Mouse (Mus musculus): ENCODE data around the gene Ntrk2. TPM values are rescaled to one million over a fixed set of nuclear protein-coding genes. Genes with fewer than 3 reads are reported as not detected.

The Ntrk2 gene
- polyA plus RNA-seq, 1 experiment from 2014 or later = 45.0 TPM

DNA sequence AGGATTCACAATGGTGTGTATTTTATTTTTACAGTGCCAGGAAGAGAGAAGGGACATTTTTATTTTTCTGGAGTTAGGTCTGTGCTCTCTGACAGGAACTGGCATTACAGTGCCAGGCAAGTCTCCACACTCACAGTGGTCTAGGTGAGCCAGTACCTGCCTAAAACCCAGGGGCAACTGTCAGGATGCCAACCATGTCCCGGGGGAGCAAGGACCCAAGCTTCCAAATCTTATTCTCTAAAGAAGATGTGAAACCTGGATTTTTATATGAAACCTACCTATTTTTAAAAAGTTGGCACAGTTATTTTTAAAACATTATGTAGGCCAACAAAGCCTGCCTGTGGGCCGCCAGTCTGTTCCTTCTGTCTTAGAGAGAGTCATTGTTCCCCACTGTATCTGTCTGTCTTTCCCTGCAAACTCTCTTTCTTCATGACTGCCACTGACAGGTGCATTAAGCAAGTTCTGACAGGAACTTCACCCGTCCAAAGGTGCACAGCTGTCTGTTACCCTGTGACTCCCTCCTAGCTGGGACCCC, 128.3 kb downstream of the Ntrk2 start:
- Histone ChIP-seq H3K27ac (ENCODE audit: low read depth, low read length) (no peak overlapping the region), H3K4me1 (replicated peaks; ENCODE audit: control insufficient read depth, insufficient read depth, low read length) (peaks cover 11% of the 10 kb centered on the region), H3K9me3 (ENCODE audit: control insufficient read depth, low read length) (no peaks in the 10 kb centered on the region), H3K36me3 (ENCODE audit: control insufficient read depth, insufficient read depth, low read length) (no peaks in the 10 kb centered on the region), H3K4me2 (ENCODE audit: low read depth, low read length, severe bottlenecking) (no peak overlapping the region), H3K4me3 (ENCODE audit: low read depth, low read length) (no peak overlapping the region), H3K9ac (ENCODE audit: low read length) (no peak overlapping the region), H3K27me3 (ENCODE audit: control insufficient read depth, insufficient read depth, low read length) (no peaks in the 10 kb centered on the region)
- ATAC-seq (replicated peaks; ENCODE audit: low FRiP score) = no peak
- WGBS = 90% methylated on average over 3 of the region's 3 CpGs
- no peak for DNase-seq (ENCODE audit: low spot score)

DNA sequence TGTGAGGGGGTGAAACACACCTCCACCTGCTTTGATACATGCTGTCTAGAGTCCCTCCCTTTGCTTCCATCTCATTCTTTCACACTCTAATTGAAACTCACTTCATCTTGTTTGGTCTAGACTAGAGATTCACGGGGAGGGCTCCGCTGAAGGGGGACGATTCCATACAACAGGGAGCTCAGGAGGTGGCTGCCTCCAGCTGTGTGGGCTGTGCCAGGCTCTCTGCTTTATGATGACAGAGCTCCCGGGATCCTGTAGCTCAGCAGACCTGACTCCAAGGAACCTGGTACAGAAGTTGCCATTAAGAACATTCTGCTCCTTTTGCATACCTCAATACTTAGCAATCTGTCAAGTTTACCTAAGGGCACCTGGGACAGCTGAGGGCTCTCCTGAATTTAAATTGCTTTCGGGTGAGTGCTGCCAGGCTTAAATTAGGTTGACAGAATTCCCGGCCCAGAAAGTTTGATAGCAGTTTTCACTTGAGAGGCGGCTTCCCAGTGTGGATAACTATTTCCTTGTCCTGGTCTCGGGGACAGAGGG, 129.7 kb downstream of the Ntrk2 start:
- Histone ChIP-seq H3K4me3 (ENCODE audit: low read depth, low read length) (no peak overlapping the region), H3K9me3 (ENCODE audit: control insufficient read depth, low read length) (no peaks in the 10 kb centered on the region), H3K27me3 (ENCODE audit: control insufficient read depth, insufficient read depth, low read length) (no peaks in the 10 kb centered on the region), H3K9ac (ENCODE audit: low read length) (no peak overlapping the region), H3K27ac (ENCODE audit: low read depth, low read length) (no peak overlapping the region), H3K4me2 (ENCODE audit: low read depth, low read length, severe bottlenecking) (no peak overlapping the region), H3K36me3 (ENCODE audit: control insufficient read depth, insufficient read depth, low read length) (no peaks in the 10 kb centered on the region), H3K4me1 (replicated peaks; ENCODE audit: control insufficient read depth, insufficient read depth, low read length) (peaks cover 11% of the 10 kb centered on the region)
- ATAC-seq (replicated peaks; ENCODE audit: low FRiP score) = no peak
- no peak for DNase-seq (ENCODE audit: low spot score)
- WGBS = 15% methylated on average over 8 of the region's 8 CpGs

DNA sequence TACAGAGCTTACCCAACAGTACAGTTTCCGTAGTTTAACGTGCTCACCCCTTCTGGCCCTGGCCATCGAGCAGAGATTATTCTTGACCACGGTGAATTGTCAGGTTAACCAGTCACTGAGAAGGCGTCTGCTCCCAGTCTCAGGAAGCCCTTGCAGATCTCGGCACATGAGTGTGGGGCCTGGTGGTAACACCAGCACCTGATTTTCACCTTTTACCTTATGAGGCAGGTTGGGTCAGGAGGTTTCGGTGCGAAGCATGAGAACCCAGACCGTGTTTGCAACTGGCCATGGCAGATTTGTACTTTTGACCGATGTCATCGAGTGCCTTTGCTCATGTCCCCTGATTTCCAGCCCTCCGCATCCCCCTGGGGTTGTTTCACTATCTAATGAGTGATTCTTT, 131.5 kb downstream of the Ntrk2 start:
- Histone ChIP-seq H3K9ac (ENCODE audit: low read length) (no peak overlapping the region), H3K4me1 (replicated peaks; ENCODE audit: control insufficient read depth, insufficient read depth, low read length) (peaks cover 9% of the 10 kb centered on the region), H3K4me3 (ENCODE audit: low read depth, low read length) (no peak overlapping the region), H3K27me3 (ENCODE audit: control insufficient read depth, insufficient read depth, low read length) (no peaks in the 10 kb centered on the region), H3K4me2 (ENCODE audit: low read depth, low read length, severe bottlenecking) (no peak overlapping the region), H3K9me3 (ENCODE audit: control insufficient read depth, low read length) (no peaks in the 10 kb centered on the region), H3K36me3 (ENCODE audit: control insufficient read depth, insufficient read depth, low read length) (no peaks in the 10 kb centered on the region), H3K27ac (ENCODE audit: low read depth, low read length) (no peak overlapping the region)
- no peak for DNase-seq (ENCODE audit: low spot score)
- 94% methylated on average over 12 of the region's 12 CpGs for WGBS
- ATAC-seq (replicated peaks; ENCODE audit: low FRiP score) = no peak

DNA sequence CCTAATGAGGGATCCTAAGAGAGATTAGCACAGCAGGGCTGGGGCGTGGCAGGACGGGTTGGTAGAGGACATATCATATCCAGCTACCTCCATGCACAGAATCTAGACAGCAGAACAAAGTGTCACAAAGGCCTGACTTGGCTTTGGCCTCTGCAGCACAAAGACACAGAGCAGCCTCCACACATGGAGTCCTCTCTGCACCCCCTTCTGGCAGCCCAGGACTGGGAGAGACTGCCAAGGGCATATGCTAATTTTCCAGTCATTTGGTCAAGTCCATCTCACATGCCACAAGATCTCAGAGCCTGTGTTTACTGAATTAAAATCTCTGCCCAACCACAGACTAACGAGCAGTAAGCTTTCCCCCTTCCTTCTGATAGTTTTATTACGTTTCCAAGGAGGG, 132.1 kb downstream of the Ntrk2 start:
- H3K27me3 ChIP-seq (ENCODE audit: control insufficient read depth, insufficient read depth, low read length) = no peaks in the 10 kb centered on the region
- H3K9me3 ChIP-seq (ENCODE audit: control insufficient read depth, low read length) = no peaks in the 10 kb centered on the region
- H3K27ac ChIP-seq (ENCODE audit: low read depth, low read length) = no peak overlapping the region
- peaks cover 9% of the 10 kb centered on the region for H3K4me1 ChIP-seq (replicated peaks; ENCODE audit: control insufficient read depth, insufficient read depth, low read length)
- H3K4me3 ChIP-seq (ENCODE audit: low read depth, low read length) = no peak overlapping the region
- DNase-seq (ENCODE audit: low spot score) (no peak), ATAC-seq (replicated peaks; ENCODE audit: low FRiP score) (no peak)
- H3K9ac ChIP-seq (ENCODE audit: low read length) = no peak overlapping the region
- WGBS = 73% methylated on average over 4 of the region's 4 CpGs
- no peaks in the 10 kb centered on the region for H3K36me3 ChIP-seq (ENCODE audit: control insufficient read depth, insufficient read depth, low read length)
- no peak overlapping the region for H3K4me2 ChIP-seq (ENCODE audit: low read depth, low read length, severe bottlenecking)

DNA sequence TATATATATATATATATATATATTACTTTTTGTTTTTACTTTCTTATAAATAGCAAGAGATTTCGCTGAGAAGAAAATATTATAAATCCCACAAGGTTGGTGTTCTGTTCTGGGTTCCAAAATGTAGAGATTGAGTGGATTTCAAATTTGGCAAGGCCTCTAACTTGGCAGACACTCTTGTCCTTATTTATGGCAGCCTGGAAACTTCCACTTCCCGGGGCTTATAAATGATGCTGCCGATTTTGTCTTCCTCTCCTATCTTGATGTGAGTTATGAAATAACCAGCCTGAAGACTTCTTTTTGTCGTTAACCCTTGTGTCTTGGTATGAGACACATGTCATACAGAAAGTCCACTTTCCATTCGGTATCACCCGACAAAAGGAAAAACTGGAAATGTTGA, 133.8 kb downstream of the Ntrk2 start:
- ATAC-seq (replicated peaks; ENCODE audit: low FRiP score) (no peak), DNase-seq (ENCODE audit: low spot score) (no peak)
- H3K9me3 ChIP-seq (ENCODE audit: control insufficient read depth, low read length) = no peaks in the 10 kb centered on the region
- no peak overlapping the region for H3K4me3 ChIP-seq (ENCODE audit: low read depth, low read length)
- peaks cover 9% of the 10 kb centered on the region for H3K4me1 ChIP-seq (replicated peaks; ENCODE audit: control insufficient read depth, insufficient read depth, low read length)
- WGBS = 94% methylated on average over 6 of the region's 6 CpGs
- H3K4me2 ChIP-seq (ENCODE audit: low read depth, low read length, severe bottlenecking) = no peak overlapping the region
- H3K27me3 ChIP-seq (ENCODE audit: control insufficient read depth, insufficient read depth, low read length) = no peaks in the 10 kb centered on the region
- no peaks in the 10 kb centered on the region for H3K36me3 ChIP-seq (ENCODE audit: control insufficient read depth, insufficient read depth, low read length)
- no peak overlapping the region for H3K27ac ChIP-seq (ENCODE audit: low read depth, low read length)
- no peak overlapping the region for H3K9ac ChIP-seq (ENCODE audit: low read length)

DNA sequence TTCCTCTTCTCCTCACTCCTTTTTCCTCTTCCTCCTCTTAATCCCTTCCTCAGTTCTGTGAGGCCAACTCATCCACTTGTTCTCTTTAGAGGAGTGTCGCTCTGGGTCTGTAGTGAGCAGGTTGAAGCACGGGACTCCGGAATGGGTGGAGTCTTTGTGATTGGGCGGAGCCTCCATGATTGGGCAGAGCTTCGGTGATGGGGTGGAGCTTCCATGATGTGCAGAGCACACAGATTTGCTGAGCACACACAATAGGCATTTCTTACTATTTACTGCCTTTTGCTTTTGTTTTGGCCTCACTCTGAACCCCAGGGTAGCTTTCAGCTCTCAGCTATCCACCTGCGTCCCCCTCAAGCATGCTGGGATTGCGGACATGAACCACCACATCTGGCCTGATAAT, 134.4 kb downstream of the Ntrk2 start:
- Histone ChIP-seq H3K4me3 (ENCODE audit: low read depth, low read length) (no peak overlapping the region), H3K4me2 (ENCODE audit: low read depth, low read length, severe bottlenecking) (no peak overlapping the region), H3K27me3 (ENCODE audit: control insufficient read depth, insufficient read depth, low read length) (no peaks in the 10 kb centered on the region), H3K9ac (ENCODE audit: low read length) (no peak overlapping the region), H3K9me3 (ENCODE audit: control insufficient read depth, low read length) (no peaks in the 10 kb centered on the region), H3K4me1 (replicated peaks; ENCODE audit: control insufficient read depth, insufficient read depth, low read length) (peaks cover 4% of the 10 kb centered on the region), H3K27ac (ENCODE audit: low read depth, low read length) (no peak overlapping the region), H3K36me3 (ENCODE audit: control insufficient read depth, insufficient read depth, low read length) (no peaks in the 10 kb centered on the region)
- DNase-seq (ENCODE audit: low spot score) = no peak
- ATAC-seq (replicated peaks; ENCODE audit: low FRiP score) = no peak
- WGBS = 38% methylated on average over 7 of the region's 7 CpGs

DNA sequence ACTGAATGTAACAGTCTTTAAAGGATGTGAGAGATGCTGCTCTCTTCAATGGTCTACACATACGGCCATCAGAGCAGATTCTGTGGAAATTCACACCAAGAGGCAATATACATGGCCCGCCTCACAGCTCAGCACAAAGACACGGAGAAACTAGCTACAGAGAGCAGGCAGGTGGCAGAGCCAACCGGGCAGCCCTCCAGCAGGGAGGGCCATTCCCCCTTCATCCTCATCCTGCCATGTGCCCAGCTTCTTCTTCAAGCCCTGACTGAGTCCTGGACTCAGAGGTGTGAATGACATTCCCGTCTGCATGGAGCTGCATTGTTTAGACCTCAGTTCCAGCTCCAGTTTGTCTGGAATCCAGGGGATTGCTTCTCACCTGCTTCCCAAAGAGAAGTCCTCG, 139.4 kb downstream of the Ntrk2 start:
- no peak for ATAC-seq (replicated peaks; ENCODE audit: low FRiP score)
- H3K4me1 ChIP-seq (replicated peaks; ENCODE audit: control insufficient read depth, insufficient read depth, low read length) = no peaks in the 10 kb centered on the region
- WGBS = 87% methylated on average over 6 of the region's 6 CpGs

DNA sequence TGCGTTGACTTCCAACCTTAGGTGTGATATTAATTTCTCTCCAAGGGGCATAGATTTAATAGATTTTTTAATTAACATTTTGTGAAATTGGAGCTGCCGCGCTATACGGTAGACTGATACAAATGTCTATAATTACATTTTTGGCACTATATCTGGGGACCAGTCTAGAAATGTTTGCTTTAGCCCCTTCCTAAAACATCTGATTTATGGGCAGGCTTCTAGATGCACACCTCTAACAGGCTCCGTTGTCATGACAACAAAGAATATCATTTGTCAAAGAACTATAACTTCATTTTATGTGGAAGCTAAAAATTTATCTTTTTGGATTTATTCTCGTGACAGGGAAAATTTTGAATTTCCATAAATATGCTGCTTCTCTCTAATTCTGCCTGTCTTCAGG, 140.2 kb downstream of the Ntrk2 start:
- H3K27me3 ChIP-seq (ENCODE audit: control insufficient read depth, insufficient read depth, low read length) = no peaks in the 10 kb centered on the region
- no peak for DNase-seq (ENCODE audit: low spot score)
- no peak overlapping the region for H3K4me3 ChIP-seq (ENCODE audit: low read depth, low read length)
- no peaks in the 10 kb centered on the region for H3K9me3 ChIP-seq (ENCODE audit: control insufficient read depth, low read length)
- no peak overlapping the region for H3K4me2 ChIP-seq (ENCODE audit: low read depth, low read length, severe bottlenecking)
- no peaks in the 10 kb centered on the region for H3K4me1 ChIP-seq (replicated peaks; ENCODE audit: control insufficient read depth, insufficient read depth, low read length)
- H3K36me3 ChIP-seq (ENCODE audit: control insufficient read depth, insufficient read depth, low read length) = no peaks in the 10 kb centered on the region
- 90% methylated on average over 6 of the region's 6 CpGs for WGBS
- ATAC-seq (replicated peaks; ENCODE audit: low FRiP score) = no peak
- H3K27ac ChIP-seq (ENCODE audit: low read depth, low read length) = no peak overlapping the region
- H3K9ac ChIP-seq (ENCODE audit: low read length) = no peak overlapping the region

More for the DNA sequence above, 139.4 kb downstream of the Ntrk2 start:
- H3K36me3 ChIP-seq (ENCODE audit: control insufficient read depth, insufficient read depth, low read length) = no peaks in the 10 kb centered on the region
- H3K27me3 ChIP-seq (ENCODE audit: control insufficient read depth, insufficient read depth, low read length) = no peaks in the 10 kb centered on the region
- no peak overlapping the region for H3K27ac ChIP-seq (ENCODE audit: low read depth, low read length)
- no peak overlapping the region for H3K4me2 ChIP-seq (ENCODE audit: low read depth, low read length, severe bottlenecking)
- no peak for DNase-seq (ENCODE audit: low spot score)
- no peak overlapping the region for H3K4me3 ChIP-seq (ENCODE audit: low read depth, low read length)
- no peaks in the 10 kb centered on the region for H3K9me3 ChIP-seq (ENCODE audit: control insufficient read depth, low read length)
- H3K9ac ChIP-seq (ENCODE audit: low read length) = no peak overlapping the region

DNA sequence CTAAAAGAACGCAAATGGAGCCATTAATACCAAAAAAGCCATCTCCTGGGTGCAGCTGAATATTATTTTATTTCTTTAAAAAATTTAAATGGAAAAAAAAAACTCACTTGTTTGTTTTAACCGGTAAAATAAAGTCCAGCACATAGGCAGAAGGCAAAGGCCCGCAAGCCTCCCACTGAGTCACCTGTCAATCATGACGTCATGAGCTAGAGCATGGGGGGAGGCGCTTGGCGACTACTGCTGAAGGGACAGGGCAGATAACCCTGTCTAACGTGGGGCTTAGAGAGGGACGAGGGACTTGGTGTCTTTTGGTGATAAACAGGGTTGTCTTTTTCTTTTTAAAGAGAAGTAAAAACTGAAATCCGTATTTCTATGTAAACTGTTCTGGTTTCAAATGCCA, 140.7 kb downstream of the Ntrk2 start:
- 46% methylated on average over 9 of the region's 9 CpGs for WGBS
- no peak for ATAC-seq (replicated peaks; ENCODE audit: low FRiP score)

More for the DNA sequence above, 140.7 kb downstream of the Ntrk2 start:
- no peaks in the 10 kb centered on the region for H3K9me3 ChIP-seq (ENCODE audit: control insufficient read depth, low read length)
- no peak overlapping the region for H3K27ac ChIP-seq (ENCODE audit: low read depth, low read length)
- no peaks in the 10 kb centered on the region for H3K4me1 ChIP-seq (replicated peaks; ENCODE audit: control insufficient read depth, insufficient read depth, low read length)
- no peaks in the 10 kb centered on the region for H3K27me3 ChIP-seq (ENCODE audit: control insufficient read depth, insufficient read depth, low read length)
- H3K4me2 ChIP-seq (ENCODE audit: low read depth, low read length, severe bottlenecking) = no peak overlapping the region
- no peak overlapping the region for H3K9ac ChIP-seq (ENCODE audit: low read length)
- no peak overlapping the region for H3K4me3 ChIP-seq (ENCODE audit: low read depth, low read length)
- no peaks in the 10 kb centered on the region for H3K36me3 ChIP-seq (ENCODE audit: control insufficient read depth, insufficient read depth, low read length)
- DNase-seq (ENCODE audit: low spot score) = no peak
